13 mouse cellular contexts compared by ENCODE assay signal in the genomic region with DNA sequence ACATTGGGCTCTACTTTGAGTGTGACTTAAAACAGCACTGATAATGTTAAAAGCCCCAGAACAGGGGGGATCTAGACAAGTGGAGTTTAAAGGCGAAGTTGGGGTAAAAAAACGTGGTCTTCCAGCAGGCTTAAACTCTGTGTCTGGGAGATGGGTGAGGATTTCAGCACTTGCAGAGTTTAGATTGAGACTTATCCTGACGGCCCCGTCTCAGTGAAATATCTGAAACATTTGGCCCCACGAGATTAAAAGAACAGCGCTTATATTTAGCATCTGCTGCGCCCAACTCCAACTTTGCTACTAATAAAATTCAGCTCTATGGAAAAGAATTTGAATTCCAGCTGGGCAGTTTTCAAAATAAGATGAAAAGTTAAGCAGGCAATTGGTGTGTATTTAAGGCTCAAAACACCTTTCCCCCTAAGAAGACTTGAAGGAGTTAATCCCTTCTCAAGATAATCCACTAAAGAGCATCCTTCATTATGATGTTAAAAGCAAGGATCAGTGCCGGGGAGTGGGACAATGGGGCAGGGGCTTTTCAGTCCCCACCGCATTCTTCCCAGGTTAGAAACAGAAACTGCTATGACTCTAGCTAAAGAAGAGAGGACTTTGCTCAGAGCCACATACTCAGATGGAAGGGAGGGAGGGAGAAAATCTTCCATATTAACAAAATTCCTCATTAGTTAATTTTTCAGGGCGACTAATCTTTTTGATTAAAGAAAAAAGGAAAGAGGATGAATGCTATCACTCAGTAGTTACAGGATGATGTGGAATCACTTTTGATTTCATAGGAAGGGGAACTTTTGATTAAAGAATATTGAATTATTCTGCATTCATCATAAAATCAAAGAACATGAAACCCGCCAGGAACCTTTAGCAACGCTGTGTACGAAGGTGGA.
DNase-seq lines count a peak whose midpoint lies in the region; ATAC-seq lines count a peak whose summit lies in the region.
"Had no signal": no experiment of that assay in that cellular context is flagged by ENCODE, and none has a peak within 500 bp of the region (broad histone marks: within the 10 kb centered on the region; RNA-seq: fewer than 3 reads in every experiment).

No protein-coding gene starts in this region.

- peaks cover 8% of the 10 kb centered on the region for H3K4me1 ChIP-seq in heart, embryonic 15.5 days (replicated peaks)
- H3K4me1 ChIP-seq in midbrain, embryonic 12.5 days, result peaks cover 19% of the 10 kb centered on the region
- no peaks in the 10 kb centered on the region for H3K4me1 ChIP-seq in midbrain, embryonic 15.5 days

- H3K36me3 ChIP-seq in heart, embryonic 15.5 days, result no peaks in the 10 kb centered on the region
- H3K36me3 ChIP-seq in midbrain, embryonic 12.5 days, result no peaks in the 10 kb centered on the region
- H3K36me3 ChIP-seq in midbrain, embryonic 15.5 days (replicated peaks), result no peaks in the 10 kb centered on the region
- H3K36me3 ChIP-seq: kidney, embryonic 15.5 days had no signal

- H3K4me2 ChIP-seq in heart, embryonic 15.5 days, result peak overlapping the region; percentile 11
- H3K4me2 ChIP-seq in midbrain, embryonic 12.5 days (replicated peaks), result peak overlapping the region; percentile 19
- no peak overlapping the region for H3K4me2 ChIP-seq in midbrain, embryonic 15.5 days
- H3K4me2 ChIP-seq: kidney, embryonic 15.5 days had no signal

- no peaks in the 10 kb centered on the region for H3K27me3 ChIP-seq in heart, embryonic 15.5 days
- peaks cover 31% of the 10 kb centered on the region for H3K27me3 ChIP-seq in midbrain, embryonic 12.5 days
- H3K27me3 ChIP-seq in midbrain, embryonic 15.5 days (replicated peaks), result peaks cover 33% of the 10 kb centered on the region
- H3K27me3 ChIP-seq: kidney, embryonic 15.5 days had no signal

- ATAC-seq in heart, embryonic 15.5 days (replicated peaks; ENCODE audit: insufficient number of reproducible peaks, insufficient read depth, low FRiP score, low read depth), result no peak
- ATAC-seq in midbrain, embryonic 12.5 days (ENCODE audit: low FRiP score, low read depth), result no peak
- no peak for ATAC-seq in midbrain, embryonic 15.5 days (replicated peaks)
- ATAC-seq: inflammation-experienced regulatory T-cells, adult 6 months had no signal

- H3K4me3 ChIP-seq in heart, embryonic 15.5 days, result no peak overlapping the region
- H3K4me3 ChIP-seq in midbrain, embryonic 12.5 days, result no peak overlapping the region
- H3K4me3 ChIP-seq in midbrain, embryonic 15.5 days, result no peak overlapping the region
- H3K4me3 ChIP-seq: kidney, embryonic 15.5 days had no signal

- no peaks in the 10 kb centered on the region for H3K9me3 ChIP-seq in heart, embryonic 15.5 days (replicated peaks)
- no peaks in the 10 kb centered on the region for H3K9me3 ChIP-seq in midbrain, embryonic 12.5 days
- no peaks in the 10 kb centered on the region for H3K9me3 ChIP-seq in midbrain, embryonic 15.5 days
- H3K9me3 ChIP-seq: kidney, embryonic 15.5 days had no signal

- no peak for DNase-seq in heart, adult 9 months (ENCODE audit: low spot score in 2 of 2)
- DNase-seq in embryo, embryonic 10 days (ENCODE audit: low spot score), result peak; percentile 41
- peak; percentile 17 for DNase-seq in retina, postnatal 1 day
- no peak for DNase-seq in urinary bladder, postnatal 4 days (ENCODE audit: low spot score in 2 of 2)
- DNase-seq in right cerebral cortex, postnatal 14 days, result no peak
- DNase-seq: cerebellum, adult 11 months; gastrocnemius, postnatal 14 days; thymus, postnatal 4 days had no signal

- H3K27ac ChIP-seq in heart, embryonic 15.5 days, result no peak overlapping the region
- H3K27ac ChIP-seq in midbrain, embryonic 12.5 days (replicated peaks), result peak overlapping the region; percentile 39; the same call in 1 of the 2 replicates
- no peak overlapping the region for H3K27ac ChIP-seq in midbrain, embryonic 15.5 days
- H3K27ac ChIP-seq: kidney, embryonic 15.5 days had no signal

- H3K9ac ChIP-seq in heart, embryonic 15.5 days, result no peak overlapping the region
- no peak overlapping the region for H3K9ac ChIP-seq in midbrain, embryonic 12.5 days (replicated peaks)
- no peak overlapping the region for H3K9ac ChIP-seq in midbrain, embryonic 15.5 days
- H3K9ac ChIP-seq: kidney, embryonic 15.5 days had no signal

- 30% methylated on average over 13 of the region's 13 CpGs for WGBS in heart, embryonic 15.5 days
- 3% methylated on average over 13 of the region's 13 CpGs for whole genome bisulfite sequencing in midbrain, embryonic 12.5 days
- WGBS in midbrain, embryonic 15.5 days, result 9% methylated on average over 13 of the region's 13 CpGs

Comparison
In these comparisons a context has a peak if more than half of its experiments do, and no peak if none do; other contexts are left out.
1. DNase-seq: peak in embryo, embryonic 10 days (single experiment) and retina, postnatal 1 day (single experiment); none in heart, adult 9 months (0 of 2), urinary bladder, postnatal 4 days (0 of 2) and right cerebral cortex, postnatal 14 days (single experiment).